Mouse (Mus musculus) olfactory bulb, adult 2 months (tissue): Measurements from ENCODE around the gene AF067061.

Experiments
- CTCF ChIP-seq: fragments of 200-500 bp; IDR thresholded peaks from 2 replicates; pipeline ENCODE4 v1.5.1; 2012; ENCODE audit warnings: low read depth, mild to moderate bottlenecking, low read length, moderate library complexity; ENCODE audit not compliant: insufficient read depth
- POLR2A ChIP-seq: fragments of 200-500 bp; IDR thresholded peaks from 2 replicates; pipeline ENCODE4 v1.6.1; 2012; ENCODE audit warnings: mild to moderate bottlenecking, low read depth, low read length, moderate library complexity; ENCODE audit not compliant: insufficient read depth

DNA sequence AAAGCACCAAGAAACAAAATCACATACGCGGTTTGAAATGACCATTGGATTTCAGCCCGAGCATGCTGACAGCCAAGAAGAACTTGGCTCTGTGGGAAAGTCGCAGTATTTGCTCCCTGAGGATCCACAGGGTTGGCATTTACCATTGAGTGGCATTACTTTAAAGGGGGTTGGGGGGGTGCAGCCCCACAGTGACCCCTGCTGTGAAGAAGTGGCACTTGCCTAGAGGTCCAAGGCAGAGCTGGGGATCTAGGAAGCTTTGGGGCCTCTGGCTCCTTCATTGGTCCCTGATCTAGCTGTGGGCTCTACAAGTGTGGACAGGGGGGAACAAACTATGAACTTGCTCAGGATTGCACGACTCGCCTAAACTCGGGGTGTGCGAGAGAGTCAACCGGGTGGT is 15.9 kb downstream of the AF067061 start:
- TF ChIP-seq CTCF (no peak), POLR2A (no peak)
